Mouse (Mus musculus) spleen, embryonic (tissue): Measurements from ENCODE around the gene Usp53.
"Not testable (repeated sequence)": the region's sequence is repeated elsewhere in the genome, so short reads cannot be mapped to it uniquely, and the experiment has no call there.

Source experiments
- CTCF ChIA-PET: fragments of 350-600 bp; sonication (Branson Sonifier 250); formaldehyde crosslinking; loops from one replicate; lab custom pipeline; 2022; lab: Charles Lee

Usp53 gene

DNA sequence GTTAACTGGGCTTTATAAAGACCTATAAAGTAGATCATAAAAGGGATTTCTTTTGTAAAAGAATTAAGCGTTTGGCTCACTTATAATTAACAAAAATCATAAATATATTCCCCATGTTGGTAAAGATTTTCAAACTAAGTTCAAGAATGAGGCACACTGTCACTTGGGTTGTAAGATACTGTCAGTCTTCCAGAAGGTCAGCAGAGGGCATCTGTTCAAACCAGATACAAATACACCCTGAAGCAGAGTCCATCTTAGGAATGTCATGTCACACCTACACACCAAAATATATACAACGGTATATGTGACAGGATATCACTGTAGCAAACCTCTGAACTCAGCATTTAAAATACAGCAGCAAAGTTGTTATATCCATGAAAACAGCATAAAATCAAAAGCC, 34.2 kb downstream of the Usp53 start:
- CTCF ChIA-PET: no interaction called here

DNA sequence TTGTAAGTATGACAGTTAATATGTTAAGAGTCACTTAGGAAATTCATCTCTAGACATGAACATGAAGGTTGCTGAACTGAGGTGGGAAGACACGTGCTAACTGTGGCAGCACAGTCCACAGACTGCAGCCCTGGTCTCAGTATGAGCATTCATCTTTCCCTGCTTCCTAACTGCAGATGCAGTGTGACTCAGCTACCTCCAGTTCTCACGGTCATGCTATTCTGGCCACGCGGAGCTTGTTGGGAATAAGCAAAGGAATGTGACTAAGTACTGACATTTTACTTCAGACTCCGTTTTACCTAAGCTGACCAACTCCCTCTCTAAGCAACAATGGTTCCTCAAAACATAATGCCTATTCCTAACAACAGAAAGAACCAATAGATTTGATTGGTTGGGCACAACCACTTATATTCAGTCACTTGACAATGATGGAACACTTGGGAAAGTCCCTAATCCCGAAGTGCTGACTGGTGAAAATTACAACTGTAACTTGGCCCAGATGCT, 40.9 kb downstream of the Usp53 start:
- CTCF ChIA-PET: no interaction called here

DNA sequence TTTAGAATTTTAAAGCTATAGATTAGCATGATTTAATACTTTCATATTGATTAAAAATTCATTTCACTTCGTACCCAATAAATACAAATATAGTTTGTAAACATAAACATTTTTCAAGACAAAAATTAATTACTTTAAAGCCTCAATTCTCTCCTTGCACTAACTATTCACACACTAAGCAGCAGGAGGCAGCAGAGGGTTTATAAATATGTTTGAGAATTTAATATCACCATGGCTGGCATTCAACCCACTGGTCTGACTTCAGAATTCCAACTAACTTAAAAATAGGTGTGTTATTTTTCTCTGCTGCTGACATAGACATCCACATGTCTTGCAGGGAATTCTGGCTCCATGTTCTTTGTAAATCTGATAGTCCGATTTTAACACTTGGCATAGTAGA, 45.1 kb downstream of the Usp53 start:
- CTCF ChIA-PET: interaction anchor here (0.6 kb wide), 1 partner anchor 17 kb away, joined by 3 read pairs; no protein-coding TSS in a partner anchor

- CTCF ChIA-PET: not testable (repeated sequence)
Observed at GRCm38 (mm10) chr3:122937176-122937575, 47.1 kb downstream of the Usp53 start.

- CTCF ChIA-PET: no interaction called here
Observed at GRCm38 (mm10) chr3:122932466-122932865, 51.8 kb downstream of the Usp53 start.

DNA sequence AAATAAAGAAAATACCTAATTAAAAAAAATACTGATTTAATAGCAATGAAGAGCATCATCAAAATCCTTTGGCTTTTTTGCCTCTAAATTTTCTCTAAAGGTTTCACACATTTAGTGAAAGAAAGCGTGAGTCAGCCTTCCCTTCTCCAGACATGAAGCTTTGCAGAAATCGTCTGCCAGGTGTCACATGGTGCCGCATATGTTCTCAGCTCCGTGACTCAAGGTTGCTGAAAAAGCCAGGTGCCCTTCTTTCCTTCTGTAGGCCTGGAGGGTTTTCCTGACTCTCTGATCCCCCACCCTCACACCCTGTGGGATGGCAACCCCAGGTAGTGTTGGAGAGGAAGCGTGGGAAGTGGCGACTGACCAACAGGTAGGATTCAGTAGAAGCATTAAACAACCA, 54.6 kb downstream of the Usp53 start:
- CTCF ChIA-PET: no interaction called here

DNA sequence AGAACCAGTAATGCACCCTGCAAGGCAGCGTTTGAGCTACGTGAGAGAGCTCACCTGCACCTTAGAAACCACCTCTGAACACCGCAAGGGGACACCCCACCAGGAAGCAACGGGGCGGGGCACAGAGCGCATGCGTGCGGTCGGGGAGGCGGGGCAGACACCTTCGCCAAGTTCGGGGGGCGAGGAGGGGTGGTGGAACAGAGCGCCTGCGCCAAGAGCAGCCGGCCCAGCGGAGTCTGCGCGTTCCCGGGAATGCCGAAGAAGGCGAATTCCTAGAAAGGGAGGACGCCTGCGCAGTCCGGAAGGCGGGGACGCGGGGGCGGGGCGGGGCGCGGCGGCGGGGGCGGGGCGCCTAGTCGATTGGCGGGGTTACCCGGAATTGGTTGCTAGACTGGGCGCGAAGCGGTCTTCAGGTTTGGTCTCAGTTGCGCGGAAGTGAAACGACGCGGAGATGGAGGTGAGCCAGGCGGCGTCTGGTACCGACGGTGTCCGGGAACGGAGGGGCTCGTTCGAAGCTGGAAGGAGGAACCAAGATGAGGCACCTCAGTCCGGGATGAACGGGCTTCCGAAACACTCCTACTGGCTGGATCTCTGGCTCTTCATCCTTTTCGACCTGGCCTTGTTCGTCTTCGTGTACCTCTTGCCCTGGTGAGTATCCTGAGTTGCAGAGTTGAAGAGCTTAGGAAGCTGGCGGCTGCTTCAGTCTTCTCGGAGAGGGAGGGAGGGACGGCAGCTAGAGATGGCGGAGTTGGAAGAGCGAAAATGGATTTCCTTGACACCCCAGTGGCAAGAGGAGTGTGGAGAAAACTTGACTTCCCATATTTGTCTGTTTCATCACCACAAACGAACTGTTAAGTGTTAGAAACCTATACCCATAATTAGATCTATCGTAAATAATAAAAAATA, 60.0 kb downstream of the Usp53 start, which contains the start of gene 1810037I17Rik:
1810037I17Rik (plus strand) TSS at position 195 of the 906 bp plus-strand sequence.
- CTCF ChIA-PET: no interaction called here

DNA sequence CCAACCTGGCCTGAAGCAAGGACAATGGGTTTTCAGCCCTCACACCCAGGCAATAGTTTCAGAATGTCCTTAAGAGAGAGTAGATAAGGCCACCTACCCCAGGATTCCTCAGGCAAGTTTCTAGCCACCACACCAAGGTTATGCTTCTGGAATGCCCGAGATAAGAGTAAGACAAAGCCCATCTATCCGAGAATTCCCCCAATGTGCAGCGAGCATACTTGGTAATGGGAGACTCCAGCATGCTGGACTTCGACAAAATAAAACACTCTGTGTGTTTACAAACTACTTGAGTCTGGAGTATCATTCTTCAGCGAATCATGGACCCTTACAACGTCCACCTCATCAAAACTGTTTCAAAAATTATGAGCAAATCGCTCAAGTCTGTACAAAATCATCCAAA, 61.2 kb downstream of the Usp53 start:
- CTCF ChIA-PET: no interaction called here

GRCm38 (mm10) chr3:122921676-122922527, 62.4 kb downstream of the Usp53 start:
- CTCF ChIA-PET: interaction anchor here (0.6 kb wide), 1 partner anchor 44 kb away, joined by 3 read pairs; no protein-coding TSS in a partner anchor

GRCm38 (mm10) chr3:122920572-122921435, 63.5 kb downstream of the Usp53 start:
- CTCF ChIA-PET: interaction anchor here (0.7 kb wide), 1 partner anchor 625 kb away, joined by 3 read pairs; no protein-coding TSS in a partner anchor

- CTCF ChIA-PET: no interaction called here
Observed at GRCm38 (mm10) chr3:122919260-122919659, 65.0 kb downstream of the Usp53 start, which contains the start of gene Gm10959. Gene Gm10959, minus strand, starts transcription at chr3:122919360.

GRCm38 (mm10) chr3:122918672-122919071, 65.6 kb downstream of the Usp53 start:
- CTCF ChIA-PET: no interaction called here

DNA sequence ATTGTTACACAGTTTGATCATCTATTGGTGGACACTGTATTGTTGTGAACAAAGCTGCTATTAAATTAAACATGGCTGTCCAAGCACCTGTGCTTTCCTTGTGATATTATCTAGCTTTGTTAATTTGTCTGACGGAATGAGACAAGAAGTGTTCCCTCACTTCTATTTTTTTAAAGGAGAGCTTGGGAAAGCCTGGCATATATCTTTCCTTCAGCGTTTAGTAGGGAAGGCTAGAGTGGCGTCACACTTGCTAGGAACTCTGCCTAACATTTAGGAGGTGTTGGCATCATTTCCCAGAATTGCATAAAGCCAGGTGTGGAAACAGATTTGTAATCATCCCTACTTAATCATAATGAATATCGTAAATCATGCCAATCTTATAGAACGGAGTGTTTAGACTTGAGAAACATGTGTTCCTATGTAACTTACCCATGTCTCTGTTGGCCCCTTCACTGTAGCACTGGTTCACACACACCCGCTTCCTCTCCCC, 68.1 kb downstream of the Usp53 start:
- CTCF ChIA-PET: interaction anchor here (0.5 kb wide), 1 partner anchor 1605 kb away, joined by 4 read pairs; no protein-coding TSS in a partner anchor

GRCm38 (mm10) chr3:122915493-122915892, 68.8 kb downstream of the Usp53 start:
- CTCF ChIA-PET: no interaction called here

DNA sequence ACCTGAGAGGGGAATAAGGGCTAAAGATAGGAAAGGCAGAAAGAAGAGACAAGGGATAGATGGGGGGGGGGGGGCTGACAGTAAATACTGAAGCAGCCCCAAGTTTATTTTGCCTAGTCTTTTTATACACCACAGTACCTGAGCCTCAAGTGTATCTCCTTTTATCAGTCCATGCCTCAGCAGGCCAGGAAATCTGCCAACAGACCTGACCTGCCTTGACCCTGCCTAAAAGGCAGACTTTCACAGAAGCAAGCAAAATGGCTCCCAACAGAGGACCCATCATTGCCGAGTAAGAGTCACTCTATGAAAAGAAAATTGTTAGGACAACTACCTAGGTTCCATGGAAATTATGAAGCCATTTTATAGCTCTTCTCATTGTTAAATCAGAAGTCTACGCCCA, 76.5 kb downstream of the Usp53 start:
- CTCF ChIA-PET: no interaction called here

DNA sequence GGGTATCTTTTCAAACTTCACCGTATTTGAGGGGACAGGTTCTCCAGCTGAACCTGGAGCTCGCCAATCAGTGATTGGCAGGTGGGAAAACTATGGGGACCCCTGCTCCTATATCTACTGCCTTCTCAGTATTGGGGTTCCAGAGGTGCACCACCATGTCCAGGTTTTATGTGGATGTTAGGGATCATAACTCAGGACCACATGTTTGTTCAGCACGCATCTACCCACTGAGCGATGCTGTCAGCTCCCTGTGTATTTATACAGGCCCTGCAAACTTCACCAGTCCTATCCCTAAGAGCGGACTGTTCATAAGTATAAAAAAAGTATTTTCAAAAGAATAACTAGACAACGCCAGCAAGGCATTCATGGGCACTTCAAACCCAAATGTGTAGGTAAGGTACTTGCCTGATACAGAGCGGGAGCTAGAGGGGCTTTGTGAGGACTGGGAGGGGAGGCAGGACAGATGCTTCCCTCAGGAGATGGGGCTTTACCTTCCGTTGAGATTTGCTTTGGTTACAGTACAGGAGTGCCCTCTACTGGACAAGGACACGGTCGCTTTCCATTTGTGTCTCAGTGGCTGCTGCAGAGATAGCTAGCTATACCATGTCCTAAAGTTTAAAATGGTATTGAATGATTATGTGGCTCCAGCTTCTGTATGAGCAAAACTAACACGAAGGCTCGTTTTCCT, 80.4 kb downstream of the Usp53 start:
- CTCF ChIA-PET: interaction anchor here (0.9 kb wide), 1 partner anchor 17 kb away, joined by 3 read pairs; no protein-coding TSS in a partner anchor

DNA sequence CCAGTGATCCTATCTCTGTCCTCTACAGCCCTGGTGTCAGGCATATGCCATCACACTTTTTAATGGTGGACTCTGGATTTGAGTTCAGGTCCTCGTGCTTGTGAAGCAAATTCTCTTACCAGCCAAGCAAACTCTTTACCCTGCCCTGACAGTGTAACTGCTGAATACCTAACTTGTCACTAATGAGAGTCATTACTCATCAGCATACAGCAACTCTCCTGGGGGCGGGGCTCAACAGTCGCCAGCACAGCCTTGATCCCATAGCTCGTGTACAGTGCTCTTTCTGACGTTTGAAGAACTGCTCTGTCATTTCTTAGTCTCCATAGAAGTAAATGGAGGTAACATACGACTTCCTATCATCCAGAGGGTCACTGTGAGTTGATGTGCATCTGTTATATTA, 86.1 kb downstream of the Usp53 start:
- CTCF ChIA-PET: interaction anchor here (0.7 kb wide), 1 partner anchor 15 kb away, joined by 4 read pairs; no protein-coding TSS in a partner anchor

GRCm38 (mm10) chr3:122895189-122895731, 89.0 kb downstream of the Usp53 start:
- CTCF ChIA-PET: no interaction called here

DNA sequence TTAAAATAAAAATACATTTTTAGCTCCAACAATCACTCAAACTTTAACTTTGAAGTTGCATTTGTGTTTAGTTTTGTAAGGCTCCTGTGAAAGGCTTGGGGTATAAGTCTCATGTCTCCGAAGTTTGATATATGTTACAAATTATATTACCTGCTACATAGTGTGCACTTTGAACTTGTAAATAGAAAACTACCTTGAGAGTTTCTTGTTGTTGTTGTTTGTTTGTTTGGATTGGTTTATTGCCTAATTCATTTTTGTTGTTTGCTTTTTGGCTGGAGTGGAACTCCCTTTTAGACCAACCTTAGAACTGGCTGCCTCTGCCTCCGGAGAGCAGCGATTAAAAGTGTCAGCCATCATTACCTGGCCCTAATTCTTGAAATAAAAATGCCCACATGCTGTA, 89.5 kb downstream of the Usp53 start, which contains the start of gene Fabp2:
Fabp2 (plus strand) TSS at position 301 of the 400 bp plus-strand sequence.
- CTCF ChIA-PET: no interaction called here
